Mouse (Mus musculus) heart, postnatal 25 days (tissue): ENCODE measurements around the gene Adam1a. TPM values are rescaled to one million over a fixed set of nuclear protein-coding genes. Genes with fewer than 3 reads are reported as not detected.
A peak's percentile ranks its signal among the peaks of the same experiment; 100 is the strongest.

Experiments
- DNase-seq: peaks from one replicate; pipeline ENCODE4 v3.0.0; 2022; ENCODE audit warnings: low spot score
- intact Hi-C: fragments of 180-260 bp; cut with DNase I; formaldehyde crosslinking; loops from one replicate; pipeline ENCODE4 v1.15.1; 2025
- total RNA-seq, 2 experiments: library from RNA; stranded (reverse); gene quantifications; 2 replicates each; pipeline ENCODE4 v1.2.3; 2021

The Adam1a gene
- 1 to 10 TPM; 1.8 to 2.4 TPM for total RNA-seq

DNA sequence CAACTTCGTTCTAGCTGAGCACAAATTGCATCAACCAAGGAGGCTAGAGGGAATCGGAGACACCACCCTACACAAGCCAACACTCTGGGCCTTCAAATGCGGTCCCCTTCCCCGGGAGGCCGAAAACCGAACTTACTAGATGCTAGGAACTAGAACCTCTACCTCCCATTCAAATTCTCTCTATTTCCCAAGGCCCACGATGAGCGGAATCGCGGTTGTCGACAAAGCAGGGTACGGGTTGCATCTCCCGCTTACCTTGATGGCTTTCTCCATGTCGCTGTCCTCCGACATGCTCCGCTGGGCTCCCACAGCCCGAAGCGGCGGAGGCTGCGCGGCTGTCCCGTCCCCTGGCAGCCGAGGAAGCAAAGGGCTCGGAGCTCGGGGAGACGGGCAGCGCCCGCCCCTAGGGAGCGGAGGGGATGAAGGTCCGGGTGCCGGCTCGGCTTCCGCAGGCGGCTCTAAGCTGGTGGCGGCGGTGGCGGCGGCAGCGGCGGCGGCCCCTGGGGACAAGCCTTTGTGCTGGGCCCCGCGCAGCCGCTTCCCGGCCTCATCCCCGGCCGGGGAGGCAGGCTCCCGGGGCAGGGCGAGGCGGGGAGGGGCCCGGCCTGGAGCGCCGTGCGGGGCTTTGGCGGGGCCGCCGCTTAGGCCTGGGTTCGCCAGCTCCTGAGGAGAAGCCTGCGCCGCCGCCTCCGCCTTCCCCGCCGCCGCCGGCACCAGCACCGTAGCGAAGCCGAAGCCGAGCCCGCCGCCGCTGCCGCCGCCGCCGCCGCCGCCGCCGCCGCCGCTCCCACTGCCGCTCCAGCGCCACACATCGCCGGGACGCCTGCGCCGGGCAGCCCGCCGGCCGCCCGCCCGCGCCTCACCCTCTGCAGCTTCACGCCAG lies at the start of gene Adam1a, which contains the start of gene Gm42878:
Adam1a (minus strand) TSS at position 573 of the 883 bp plus-strand sequence.
Gm42878 (minus strand) TSS at position 573 of the 883 bp plus-strand sequence.
- intact Hi-C loops = loop anchor here (5.0 kb wide), 1 partner anchor 57 kb away; no protein-coding TSS in a partner anchor
- peak; percentile 6 for DNase-seq

GRCm38 (mm10) chr5:121594714-121595313 lies 49.5 kb upstream of the Adam1a start:
- intact Hi-C loops = no loop called here
- DNase-seq = no peak

GRCm38 (mm10) chr5:121593451-121594401 lies 48.4 kb upstream of the Adam1a start, which contains the start of gene Aldh2:
Gene Aldh2, minus strand, starts transcription at chr5:121593824.
- DNase-seq = peak; percentile 85
- intact Hi-C loops = no loop called here

- intact Hi-C loops = no loop called here
- peak; percentile 13 for DNase-seq
Measured at GRCm38 (mm10) chr5:121592816-121593407, 47.6 kb upstream of the Adam1a start.

DNA sequence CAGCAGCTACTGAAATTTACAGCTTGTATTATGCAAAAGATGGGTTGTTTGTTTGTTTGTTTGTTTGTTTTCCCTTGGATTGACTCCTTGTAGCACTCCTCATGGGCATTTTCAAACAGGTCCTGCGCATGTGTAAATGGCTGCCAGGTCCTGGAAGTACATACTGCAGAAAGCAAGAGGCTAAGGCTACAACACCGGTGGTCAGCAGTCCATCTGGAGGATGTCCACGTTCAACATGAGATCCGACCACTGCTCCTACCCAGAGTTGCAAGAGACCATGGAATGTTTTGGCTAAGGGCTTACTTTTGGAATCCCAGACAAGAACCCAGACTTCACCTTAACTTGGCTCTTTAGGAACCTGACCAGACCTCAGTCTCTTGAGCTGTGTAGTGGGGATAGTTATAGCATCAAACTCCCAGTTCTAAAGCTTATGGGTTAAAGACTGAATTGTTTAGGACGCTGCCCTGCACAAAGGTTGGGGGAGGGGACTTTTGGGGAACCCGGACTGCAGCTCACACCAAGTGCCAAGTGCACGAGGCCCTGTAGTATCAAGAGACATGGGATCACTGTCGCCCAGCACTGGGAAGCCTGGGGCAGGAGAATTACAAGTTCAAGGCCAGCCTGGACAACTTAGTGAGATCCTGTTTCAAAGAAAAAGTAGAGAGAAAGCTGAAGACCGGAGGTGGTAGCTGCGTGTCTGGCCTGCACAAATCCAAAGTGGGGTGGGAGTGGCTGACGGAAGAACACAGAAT lies 47.0 kb upstream of the Adam1a start:
- no peak for DNase-seq
- intact Hi-C loops = no loop called here

GRCm38 (mm10) chr5:121591417-121592063 lies 46.3 kb upstream of the Adam1a start:
- peak; percentile 9 for DNase-seq
- intact Hi-C loops = no loop called here

DNA sequence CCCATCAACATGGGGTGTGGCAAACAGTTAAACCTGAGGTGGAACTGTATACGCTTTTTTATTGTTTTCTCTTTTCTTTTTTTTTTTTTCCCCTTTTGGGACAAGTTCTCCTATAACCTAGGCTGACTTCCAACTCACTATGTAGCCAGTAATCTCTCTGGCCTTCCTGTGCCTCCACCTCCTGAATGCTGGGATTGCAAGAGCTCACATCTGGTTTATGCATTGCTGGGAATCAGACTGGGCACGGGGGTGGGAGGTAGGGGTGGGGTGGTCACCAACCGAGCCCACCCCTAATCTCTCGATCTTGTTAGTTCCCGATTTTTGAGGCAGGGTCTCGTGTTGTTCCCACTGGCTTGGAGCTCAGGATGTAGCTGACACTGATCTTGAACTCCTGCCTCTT lies 44.6 kb upstream of the Adam1a start:
- intact Hi-C loops = no loop called here
- no peak for DNase-seq

DNA sequence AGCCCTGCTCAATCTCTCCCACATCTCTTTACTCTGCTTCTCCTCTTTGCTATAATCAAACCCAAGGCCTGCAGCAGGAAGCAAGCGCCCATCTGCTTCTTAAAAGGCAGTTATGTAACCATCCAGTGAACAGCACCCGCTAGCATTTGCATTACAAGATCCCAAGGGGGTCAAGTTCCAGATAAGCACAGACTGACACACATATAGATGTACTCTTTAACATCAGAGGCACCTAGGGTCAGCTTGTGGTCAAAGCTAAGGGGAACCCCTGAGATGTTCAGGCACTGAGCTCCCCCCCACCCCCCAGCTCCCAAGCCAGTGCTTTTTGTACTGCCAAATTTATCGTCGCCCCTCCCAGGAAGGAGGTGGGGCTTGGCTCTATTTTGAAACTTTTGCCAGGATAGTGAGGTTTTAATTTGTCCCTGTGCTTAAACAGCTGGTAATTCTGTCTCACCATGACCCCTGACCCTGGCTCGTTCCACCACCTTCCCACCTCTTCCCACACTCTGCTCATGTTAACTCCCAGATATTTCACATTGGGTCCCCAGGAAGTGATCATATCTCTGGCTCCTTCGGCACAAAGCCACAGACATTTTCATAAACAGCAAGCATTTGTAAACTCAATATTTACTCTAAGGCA lies 41.2 kb upstream of the Adam1a start:
- intact Hi-C loops = no loop called here
- peak; percentile 64 for DNase-seq

GRCm38 (mm10) chr5:121585699-121586098 lies 40.4 kb upstream of the Adam1a start:
- intact Hi-C loops = loop anchor here (2.0 kb wide), 1 partner anchor 17 kb away; no protein-coding TSS in a partner anchor

DNA sequence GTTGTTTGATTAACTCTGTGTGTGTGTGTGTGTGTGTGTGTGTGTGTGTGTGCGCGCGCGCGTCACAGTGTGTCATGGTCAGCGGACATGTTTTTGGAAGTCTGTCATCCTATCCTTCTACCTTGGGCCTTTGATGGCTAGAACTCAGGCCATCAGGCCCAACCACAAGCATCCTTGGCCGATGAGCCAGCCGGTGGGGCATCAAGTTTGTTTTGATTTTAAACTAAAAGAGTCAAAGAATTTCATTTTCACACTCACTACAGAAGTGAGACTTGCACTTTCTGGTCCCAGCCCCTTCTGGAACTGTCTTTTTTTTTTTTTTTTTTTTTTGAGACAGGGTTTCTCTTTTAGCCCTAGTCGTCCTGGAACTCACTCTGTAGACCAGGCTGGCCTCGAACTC lies 39.7 kb upstream of the Adam1a start:
- intact Hi-C loops = loop anchor here (2.0 kb wide), 1 partner anchor 18 kb away; no protein-coding TSS in a partner anchor
- no peak for DNase-seq

More at GRCm38 (mm10) chr5:121585699-121586098, 40.4 kb upstream of the Adam1a start:
- DNase-seq = no peak

GRCm38 (mm10) chr5:121583765-121584501 lies 38.7 kb upstream of the Adam1a start:
- DNase-seq = peak; percentile 97
- intact Hi-C loops = loop anchor here (2.0 kb wide), 1 partner anchor 19 kb away; no protein-coding TSS in a partner anchor

DNA sequence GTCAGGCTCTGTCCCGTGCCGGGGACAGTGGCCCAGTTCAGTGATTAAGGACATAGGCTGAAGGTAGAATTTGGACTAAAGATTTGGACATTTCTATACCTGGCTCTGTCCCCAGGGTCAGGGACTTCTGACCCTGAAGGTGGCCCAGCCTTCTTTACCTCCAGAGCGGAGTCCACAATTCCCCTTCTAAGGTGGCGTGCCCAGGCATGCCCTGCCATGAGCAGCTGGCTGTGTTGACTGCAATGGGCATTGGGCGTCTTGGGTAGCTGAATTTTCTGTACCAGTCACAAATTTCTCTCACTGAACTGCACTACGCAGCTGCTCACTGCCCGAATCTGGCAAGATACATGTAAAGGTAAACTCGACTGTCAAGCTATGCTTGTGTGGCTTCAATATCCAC lies 36.7 kb upstream of the Adam1a start:
- no peak for DNase-seq
- intact Hi-C loops = no loop called here

GRCm38 (mm10) chr5:121576927-121577488 lies 31.7 kb upstream of the Adam1a start:
- no peak for DNase-seq
- intact Hi-C loops = no loop called here

DNA sequence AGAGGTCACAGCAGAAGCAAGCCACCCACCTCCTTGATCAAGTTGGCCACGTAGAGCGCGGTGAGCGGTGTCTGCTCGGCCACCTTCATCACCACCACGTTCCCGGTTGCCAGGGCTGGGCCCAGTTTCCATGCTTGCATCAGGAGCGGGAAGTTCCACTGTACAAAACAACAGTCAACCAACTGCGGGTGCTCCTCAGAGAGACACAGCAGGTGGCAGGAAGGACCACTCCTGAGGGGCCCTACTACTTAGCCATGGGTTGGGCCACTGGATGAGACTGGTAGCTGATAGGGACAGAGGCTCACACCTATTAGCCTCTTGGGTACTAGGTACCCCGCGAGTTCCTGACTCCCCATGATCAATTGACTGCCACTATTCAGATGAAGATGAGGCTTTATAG lies 30.6 kb upstream of the Adam1a start:
- DNase-seq = no peak
- intact Hi-C loops = no loop called here

DNA sequence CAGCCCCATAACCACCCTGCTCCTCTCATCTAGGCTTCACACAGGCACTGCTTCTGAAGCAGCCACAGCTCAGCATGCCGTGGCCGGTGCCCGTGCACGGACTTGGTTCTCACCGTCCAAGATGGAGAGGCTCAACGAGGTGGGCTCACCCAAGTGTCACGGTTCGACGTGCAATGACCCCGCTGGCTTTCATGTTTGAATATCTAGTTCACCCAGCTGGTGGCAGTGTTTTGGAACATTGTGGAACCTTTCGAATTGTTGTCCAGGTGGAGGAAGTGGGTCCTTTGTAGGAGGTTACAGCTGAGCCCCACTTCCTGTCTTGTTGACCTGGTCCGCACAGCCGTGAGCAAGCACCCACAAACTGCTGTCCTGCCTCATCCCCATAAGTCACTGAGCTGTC lies 28.9 kb upstream of the Adam1a start:
- intact Hi-C loops = no loop called here
- no peak for DNase-seq

DNA sequence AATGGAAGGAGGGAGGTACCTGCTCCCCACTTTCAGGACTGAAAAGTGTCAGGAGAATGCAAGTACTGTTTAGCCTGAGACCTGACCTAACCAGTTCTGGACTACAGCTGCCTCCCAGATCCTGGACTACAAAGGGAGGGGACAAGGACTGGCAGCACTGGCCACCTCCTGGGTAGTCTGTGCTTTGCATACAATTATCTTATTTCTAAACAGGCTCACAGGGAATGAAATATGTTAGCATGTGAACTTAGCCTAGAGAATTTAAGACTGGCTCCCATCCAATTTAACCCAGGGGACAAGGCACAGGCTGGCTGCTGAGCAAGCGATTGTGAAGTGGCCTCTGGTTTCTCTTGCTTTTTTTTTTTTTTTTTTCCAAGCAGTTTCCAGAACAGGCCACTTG lies 25.5 kb upstream of the Adam1a start:
- intact Hi-C loops = no loop called here
- no peak for DNase-seq
